Mouse (Mus musculus) C2C12 (cell line): Measurements from ENCODE around the gene Olfr305. TPM values are rescaled to one million over a fixed set of nuclear protein-coding genes. Genes with fewer than 3 reads are reported as not detected.

ENCODE experiments used
- polyA plus RNA-seq: library from polyadenylated mRNA; unstranded; fragments of >200 nt; fragmentation: generic; extraction: Trizol; gene quantifications from one replicate; pipeline ENCODE4 v1.2.1, GENCODE M21; 2012; ENCODE audit warnings: missing spikeins

The Olfr305 gene
- polyA plus RNA-seq, 1 experiment = not detected

Other genes starting within 250 kb of the Olfr305 start
- gene Vmn2r75, start 195.2 kb downstream of the Olfr305 start, polyA plus RNA-seq = not detected
- gene Vmn2r76, start 120.6 kb downstream of the Olfr305 start, polyA plus RNA-seq = not detected
- not detected for gene Olfr310, start 89.8 kb downstream of the Olfr305 start, polyA plus RNA-seq
- gene Olfr309, start 53.2 kb downstream of the Olfr305 start, polyA plus RNA-seq = not detected
- gene Olfr308, start 41.3 kb downstream of the Olfr305 start, polyA plus RNA-seq = not detected
- gene Olfr307, start 29.3 kb downstream of the Olfr305 start, polyA plus RNA-seq = not detected
- not detected for gene Olfr304, start 19.7 kb upstream of the Olfr305 start, polyA plus RNA-seq
- not detected for gene Olfr303, start 30.9 kb upstream of the Olfr305 start, polyA plus RNA-seq
- gene Olfr301, start 36.9 kb upstream of the Olfr305 start, polyA plus RNA-seq = not detected
- not detected for gene Olfr299, start 93.0 kb upstream of the Olfr305 start, polyA plus RNA-seq
- gene Olfr298, start 125.6 kb upstream of the Olfr305 start, polyA plus RNA-seq = not detected
- gene Olfr297, start 153.0 kb upstream of the Olfr305 start, polyA plus RNA-seq = not detected
- not detected for gene Olfr295, start 216.9 kb upstream of the Olfr305 start, polyA plus RNA-seq
- gene Olfr294, start 249.7 kb upstream of the Olfr305 start, polyA plus RNA-seq = not detected